Mouse (Mus musculus) adrenal gland, adult 10 weeks (tissue): Measurements from ENCODE around the gene Il15. TPM values are rescaled to one million over a fixed set of nuclear protein-coding genes. Genes with fewer than 3 reads are reported as not detected.

Experiments used
- polyA plus RNA-seq: library from polyadenylated mRNA; stranded (reverse); fragments of 350-450 nt; fragmentation: Illumina TruSeq; extraction: RNeasy Lipid Tissue Mini Kit (QIAGEN cat#74804); gene quantifications from one replicate; pipeline ENCODE4 v1.2.3, GENCODE M21; 2014; ENCODE audit warnings: low read depth, low replicate concordance

Gene Il15
- polyA plus RNA-seq, result 36.4 TPM

GRCm38 (mm10) chr8:82402686-82403330, at the start of gene Il15:
Gene Il15 (minus strand): TSS chr8:82403222.

